Comparison of ENCODE assay signal across 8 mouse cellular contexts in the genomic region with DNA sequence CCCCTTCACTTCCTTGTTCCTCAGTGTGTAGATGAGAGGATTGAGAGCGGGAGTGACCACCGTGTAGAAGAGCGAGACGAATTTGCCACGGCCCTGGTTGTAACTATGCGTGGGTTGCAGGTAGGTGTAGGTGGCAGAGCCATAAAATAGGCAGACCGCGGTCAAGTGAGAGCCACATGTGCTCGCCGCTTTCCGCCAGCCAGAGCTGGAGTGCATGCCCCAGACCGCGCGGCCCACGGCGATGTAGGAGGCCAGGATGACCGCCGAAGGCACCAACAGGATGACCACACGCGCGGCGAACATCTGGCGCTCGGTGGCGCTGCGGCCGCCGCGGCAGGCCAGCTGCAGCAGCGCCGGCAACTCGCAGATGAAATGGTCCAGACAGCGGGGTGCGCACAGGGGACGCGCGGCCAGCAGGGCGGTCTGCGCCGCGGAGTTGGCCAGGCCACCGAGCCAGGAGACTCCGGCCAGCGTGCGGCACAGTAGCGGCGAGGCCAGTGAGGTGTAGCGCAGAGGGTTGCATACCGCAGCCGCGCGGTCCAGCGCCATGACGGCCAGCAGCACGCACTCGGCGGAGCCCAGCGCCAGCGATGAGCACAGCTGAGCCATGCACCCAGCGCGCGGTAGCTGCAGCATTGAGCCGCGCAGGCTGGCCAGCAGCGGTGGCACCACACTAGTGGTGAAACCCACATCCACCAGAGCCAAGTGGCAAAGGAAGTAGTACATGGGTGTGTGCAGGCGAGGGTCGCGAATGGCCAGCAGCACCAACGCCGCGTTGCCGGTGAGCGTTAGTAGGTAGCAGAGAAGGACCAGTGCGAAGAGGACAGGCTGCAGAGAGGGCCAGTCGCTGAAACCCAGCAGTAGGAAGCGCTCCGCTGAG. TPM values are rescaled to one million over a fixed set of nuclear protein-coding genes. Genes with fewer than 3 reads are reported as not detected.
A peak's percentile ranks its signal among the peaks of the same experiment; 100 is the strongest.
DNase-seq lines count a peak whose midpoint lies in the region; ATAC-seq lines count a peak whose summit lies in the region.
"Had no signal": no experiment of that assay in that cellular context is flagged by ENCODE, and none has a peak within 500 bp of the region (broad histone marks: within the 10 kb centered on the region; RNA-seq: fewer than 3 reads in every experiment).

No protein-coding gene starts in this region.

- peak; percentile 33 for DNase-seq in ovary, postnatal 36 days (ENCODE audit: low spot score)
- DNase-seq in ovary, adult 18-20 months (ENCODE audit: low spot score) = no peak
- DNase-seq in embryo, embryonic 9.5 days (ENCODE audit: extremely low spot score) = peak; percentile 76
- peak; percentile 35 to 62 for DNase-seq in left cerebral cortex, postnatal 25 days (ENCODE audit: low spot score in 2 of 2)
- peak; percentile 75 for DNase-seq in neural tube, embryonic 10.5 days (ENCODE audit: extremely low spot score, low spot score)

- H3K9me3 ChIP-seq in heart, embryonic 15.5 days (replicated peaks) = no peaks in the 10 kb centered on the region

- intact Hi-C loops in left cerebral cortex, postnatal 25 days (cut with DNase I) = no loop called here

- 0 out of 2 replicates have a peak, but pooled peaks have one; percentile 22 for ATAC-seq in heart, embryonic 15.5 days (replicated peaks; ENCODE audit: insufficient number of reproducible peaks, insufficient read depth, low FRiP score, low read depth)
- no peak for ATAC-seq in activated CD4-positive, CD25-positive, alpha-beta regulatory T cell, adult 4 months

- peak overlapping the region; percentile 93 for H3K4me2 ChIP-seq in heart, embryonic 15.5 days

- H3K9ac ChIP-seq in heart, embryonic 15.5 days = peak overlapping the region; percentile 33

- H3K27me3 ChIP-seq in heart, embryonic 15.5 days = peaks cover 55% of the 10 kb centered on the region

- no peaks in the 10 kb centered on the region for H3K36me3 ChIP-seq in heart, embryonic 15.5 days

- peak overlapping the region; percentile 55 for H3K4me3 ChIP-seq in heart, embryonic 15.5 days

- peaks cover 11% of the 10 kb centered on the region for H3K4me1 ChIP-seq in heart, embryonic 15.5 days (replicated peaks)

- under 1% methylated on average over 73 of the region's 77 CpGs for WGBS in heart, embryonic 15.5 days

- no peak overlapping the region for H3K27ac ChIP-seq in heart, embryonic 15.5 days

RNA-seq across cellular contexts. Expression of gene Ubd, which starts 3.4 kb away (rescaled TPM):
- 0.35 and 2.7 TPM in 2 replicates for polyA plus RNA-seq in heart, embryonic 15.5 days (2015; fragmentation: Nextera tagmentation; extraction: Ambion mirVana)
- total RNA-seq in left cerebral cortex, postnatal 25 days (2021) = not detected
- polyA plus RNA-seq in activated CD4-positive, CD25-positive, alpha-beta regulatory T cell, adult 4 months (2017; shearing (Covaris generic)) = under 1 TPM in 1 of 2 experiments, not detected in 1; 0.75 TPM
- total RNA-seq: neutrophil, adult 5-6 weeks had no signal

RNA-seq across cellular contexts. Expression of gene Olfr94, which starts 3.7 kb away (rescaled TPM):
- not detected in 2 replicates for polyA plus RNA-seq in heart, embryonic 15.5 days (2015; fragmentation: Nextera tagmentation; extraction: Ambion mirVana)
- not detected for total RNA-seq in left cerebral cortex, postnatal 25 days (2021)
- not detected for polyA plus RNA-seq in activated CD4-positive, CD25-positive, alpha-beta regulatory T cell, adult 4 months (2017; shearing (Covaris generic))
- total RNA-seq: neutrophil, adult 5-6 weeks had no signal

RNA-seq across cellular contexts. Expression of gene Olfr95, which starts 15.8 kb away (rescaled TPM):
- polyA plus RNA-seq in heart, embryonic 15.5 days (2015; fragmentation: Nextera tagmentation; extraction: Ambion mirVana) = not detected in 2 replicates
- not detected for total RNA-seq in left cerebral cortex, postnatal 25 days (2021)
- not detected for polyA plus RNA-seq in activated CD4-positive, CD25-positive, alpha-beta regulatory T cell, adult 4 months (2017; shearing (Covaris generic))
- total RNA-seq: neutrophil, adult 5-6 weeks had no signal

RNA-seq across cellular contexts. Expression of gene Olfr96, which starts 22.9 kb away (rescaled TPM):
- not detected in 2 replicates for polyA plus RNA-seq in heart, embryonic 15.5 days (2015; fragmentation: Nextera tagmentation; extraction: Ambion mirVana)
- not detected for total RNA-seq in left cerebral cortex, postnatal 25 days (2021)
- not detected for polyA plus RNA-seq in activated CD4-positive, CD25-positive, alpha-beta regulatory T cell, adult 4 months (2017; shearing (Covaris generic))
- total RNA-seq: neutrophil, adult 5-6 weeks had no signal

RNA-seq across cellular contexts. Expression of gene Olfr93, which starts 35.8 kb away (rescaled TPM):
- not detected in 2 replicates for polyA plus RNA-seq in heart, embryonic 15.5 days (2015; fragmentation: Nextera tagmentation; extraction: Ambion mirVana)
- total RNA-seq in left cerebral cortex, postnatal 25 days (2021) = not detected
- polyA plus RNA-seq in activated CD4-positive, CD25-positive, alpha-beta regulatory T cell, adult 4 months (2017; shearing (Covaris generic)) = not detected
- total RNA-seq: neutrophil, adult 5-6 weeks had no signal
